Mouse (Mus musculus): ENCODE measurements around the gene Pcyt1a. TPM values are rescaled to one million over a fixed set of nuclear protein-coding genes. Genes with fewer than 3 reads are reported as not detected.

The Pcyt1a gene
- polyA plus RNA-seq, 1 experiment from 2014 or later: 44.9 TPM

DNA sequence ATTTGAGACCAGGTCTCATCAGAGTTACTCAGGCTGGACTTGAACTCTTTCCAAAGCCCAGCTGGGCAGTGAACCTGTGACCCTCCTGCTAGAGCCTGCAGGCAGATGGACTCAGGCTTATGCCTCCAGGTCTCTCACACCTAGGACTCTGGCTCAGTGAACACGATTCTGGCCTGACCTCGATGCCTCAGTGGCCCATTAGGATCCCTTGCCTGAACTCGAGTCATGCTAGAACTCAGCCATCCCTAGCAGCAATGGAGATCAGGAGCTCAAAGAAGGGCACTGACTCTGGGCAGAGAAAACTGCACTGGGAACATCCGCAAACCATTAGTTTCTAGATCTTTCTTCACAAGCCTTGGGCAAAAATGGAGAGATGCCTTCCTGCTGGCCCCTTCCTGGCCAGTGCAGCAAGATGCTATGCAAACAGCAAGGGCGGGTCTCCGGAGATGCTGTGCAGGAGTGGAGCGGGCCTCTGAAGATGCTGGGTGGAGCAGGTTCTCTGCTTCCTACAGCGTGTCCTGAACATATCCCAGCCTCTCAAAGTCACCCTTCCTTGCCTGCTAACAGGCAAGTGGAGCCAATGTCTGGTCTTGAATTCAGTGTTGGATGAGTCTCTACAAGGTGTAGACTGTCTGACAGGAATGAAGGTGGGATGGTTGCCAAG, 81.2 kb downstream of the Pcyt1a start:
- 82% methylated on average over 8 of the region's 8 CpGs for WGBS
- no peak overlapping the region for H3K27ac ChIP-seq (ENCODE audit: low read length)
- no peak overlapping the region for H3K4me3 ChIP-seq (ENCODE audit: low read depth, low read length)
- H3K9ac ChIP-seq (replicated peaks; ENCODE audit: low read depth): no peak overlapping the region
- ATAC-seq (no peak), DNase-seq (ENCODE audit: low spot score) (no peak)
- H3K9me3 ChIP-seq (ENCODE audit: low read length): no peaks in the 10 kb centered on the region
- peaks cover 5% of the 10 kb centered on the region; the same call in 1 of the 2 replicates for H3K4me1 ChIP-seq (ENCODE audit: insufficient read depth, low read depth, low read length)
- H3K4me2 ChIP-seq (replicated peaks; ENCODE audit: low read depth, low read length): no peak overlapping the region
- TF ChIP-seq EP300 (IDR thresholded peaks at IDR 0.05): no peak
- no peak for TF ChIP-seq CTCF (IDR thresholded peaks at IDR 0.05)
- H3K27me3 ChIP-seq (replicated peaks; ENCODE audit: insufficient read depth, low read length): no peaks in the 10 kb centered on the region
- no peaks in the 10 kb centered on the region for H3K36me3 ChIP-seq (ENCODE audit: insufficient read depth, low read length)

DNA sequence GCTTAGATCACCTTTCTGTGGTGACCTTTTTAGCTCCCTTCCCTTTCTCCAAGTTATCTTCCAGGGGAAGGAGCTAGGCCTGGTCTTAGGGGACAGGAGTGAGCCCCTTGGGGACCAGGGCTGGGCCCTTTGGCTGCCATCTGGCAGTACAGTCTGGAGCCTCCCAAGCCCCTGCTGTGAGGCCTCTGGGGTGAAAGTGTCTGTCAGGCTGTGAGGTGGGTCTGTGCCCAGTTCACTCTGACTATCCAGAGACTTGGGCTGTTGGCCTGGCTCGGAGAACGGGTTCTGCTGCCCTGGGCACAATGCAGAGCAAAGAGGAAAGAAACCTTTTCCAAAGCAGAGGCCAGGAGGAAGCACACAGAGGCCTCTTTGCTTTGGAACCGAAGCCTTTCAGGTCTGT, 82.2 kb downstream of the Pcyt1a start:
- H3K4me1 ChIP-seq (ENCODE audit: insufficient read depth, low read depth, low read length): peaks cover 5% of the 10 kb centered on the region; the same call in 1 of the 2 replicates

DNA sequence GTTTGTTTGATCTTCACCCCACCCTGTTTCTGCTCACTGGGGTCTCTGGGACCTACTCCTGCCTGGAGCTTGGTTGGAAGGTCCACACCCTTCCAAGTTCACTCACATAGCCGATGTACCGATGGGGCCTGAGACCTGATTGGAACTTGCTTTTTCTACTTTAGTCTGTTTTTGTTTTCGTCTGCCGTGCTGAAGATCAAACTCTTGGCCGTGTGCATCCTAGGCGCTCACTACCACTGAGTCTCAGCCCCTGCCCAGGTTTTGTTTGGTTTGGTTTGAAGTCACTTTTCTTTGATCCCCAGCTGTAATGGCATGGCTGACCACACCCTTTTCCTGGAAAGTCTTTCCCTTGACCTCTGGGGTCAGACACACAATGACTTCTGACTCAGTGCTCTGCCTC, 82.7 kb downstream of the Pcyt1a start:
- no peak overlapping the region for H3K27ac ChIP-seq (ENCODE audit: low read length)
- H3K36me3 ChIP-seq (ENCODE audit: insufficient read depth, low read length): no peaks in the 10 kb centered on the region
- DNase-seq (ENCODE audit: low spot score): no peak
- no peak for ATAC-seq
- peaks cover 5% of the 10 kb centered on the region; the same call in 1 of the 2 replicates for H3K4me1 ChIP-seq (ENCODE audit: insufficient read depth, low read depth, low read length)
- no peaks in the 10 kb centered on the region for H3K9me3 ChIP-seq (ENCODE audit: low read length)
- no peak overlapping the region for H3K4me3 ChIP-seq (ENCODE audit: low read depth, low read length)
- H3K4me2 ChIP-seq (replicated peaks; ENCODE audit: low read depth, low read length): no peak overlapping the region
- WGBS: 72% methylated on average over 6 of the region's 6 CpGs
- no peaks in the 10 kb centered on the region for H3K27me3 ChIP-seq (replicated peaks; ENCODE audit: insufficient read depth, low read length)
- no peak overlapping the region for H3K9ac ChIP-seq (replicated peaks; ENCODE audit: low read depth)
- no peak for TF ChIP-seq CTCF (IDR thresholded peaks at IDR 0.05)
- no peak for TF ChIP-seq EP300 (IDR thresholded peaks at IDR 0.05)

More for the DNA sequence above, 82.2 kb downstream of the Pcyt1a start:
- no peak overlapping the region for H3K4me2 ChIP-seq (replicated peaks; ENCODE audit: low read depth, low read length)
- no peak overlapping the region for H3K4me3 ChIP-seq (ENCODE audit: low read depth, low read length)
- no peaks in the 10 kb centered on the region for H3K27me3 ChIP-seq (replicated peaks; ENCODE audit: insufficient read depth, low read length)
- H3K9ac ChIP-seq (replicated peaks; ENCODE audit: low read depth): no peak overlapping the region
- H3K27ac ChIP-seq (ENCODE audit: low read length): no peak overlapping the region
- WGBS: 44% methylated on average over 3 of the region's 3 CpGs
- no peaks in the 10 kb centered on the region for H3K9me3 ChIP-seq (ENCODE audit: low read length)
- DNase-seq (ENCODE audit: low spot score) (no peak), ATAC-seq (no peak)
- no peak for TF ChIP-seq EP300 (IDR thresholded peaks at IDR 0.05)
- no peaks in the 10 kb centered on the region for H3K36me3 ChIP-seq (ENCODE audit: insufficient read depth, low read length)

DNA sequence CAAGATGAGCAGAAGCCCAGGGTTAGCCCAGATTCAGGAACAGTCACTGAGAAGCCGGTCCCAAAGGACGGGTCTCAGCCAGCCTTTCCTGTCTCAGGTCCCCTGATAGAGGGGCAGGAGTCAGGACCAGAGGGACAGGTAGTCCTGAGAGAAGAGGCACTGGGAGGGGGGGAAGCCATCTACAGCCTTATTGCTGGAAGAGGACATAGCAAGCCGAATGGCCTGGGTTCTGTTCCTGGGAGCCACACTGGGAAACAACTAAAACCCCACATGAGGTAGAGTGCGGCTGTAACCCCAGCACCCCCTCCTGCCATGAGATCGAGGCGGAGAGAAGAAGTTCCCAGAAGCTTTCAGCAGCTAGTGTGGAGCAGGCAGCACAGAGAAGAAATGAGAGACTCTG, 83.2 kb downstream of the Pcyt1a start:
- H3K36me3 ChIP-seq (ENCODE audit: insufficient read depth, low read length): no peaks in the 10 kb centered on the region
- TF ChIP-seq CTCF (IDR thresholded peaks at IDR 0.05): no peak
- no peak for TF ChIP-seq EP300 (IDR thresholded peaks at IDR 0.05)
- peaks cover 5% of the 10 kb centered on the region; the same call in 1 of the 2 replicates for H3K4me1 ChIP-seq (ENCODE audit: insufficient read depth, low read depth, low read length)
- over 99% methylated on average over 6 of the region's 6 CpGs for WGBS
- DNase-seq (ENCODE audit: low spot score): no peak
- no peaks in the 10 kb centered on the region for H3K27me3 ChIP-seq (replicated peaks; ENCODE audit: insufficient read depth, low read length)
- no peak overlapping the region for H3K9ac ChIP-seq (replicated peaks; ENCODE audit: low read depth)
- no peak overlapping the region for H3K27ac ChIP-seq (ENCODE audit: low read length)
- no peak overlapping the region for H3K4me2 ChIP-seq (replicated peaks; ENCODE audit: low read depth, low read length)
- ATAC-seq: no peak
- H3K9me3 ChIP-seq (ENCODE audit: low read length): no peaks in the 10 kb centered on the region
- H3K4me3 ChIP-seq (ENCODE audit: low read depth, low read length): no peak overlapping the region

DNA sequence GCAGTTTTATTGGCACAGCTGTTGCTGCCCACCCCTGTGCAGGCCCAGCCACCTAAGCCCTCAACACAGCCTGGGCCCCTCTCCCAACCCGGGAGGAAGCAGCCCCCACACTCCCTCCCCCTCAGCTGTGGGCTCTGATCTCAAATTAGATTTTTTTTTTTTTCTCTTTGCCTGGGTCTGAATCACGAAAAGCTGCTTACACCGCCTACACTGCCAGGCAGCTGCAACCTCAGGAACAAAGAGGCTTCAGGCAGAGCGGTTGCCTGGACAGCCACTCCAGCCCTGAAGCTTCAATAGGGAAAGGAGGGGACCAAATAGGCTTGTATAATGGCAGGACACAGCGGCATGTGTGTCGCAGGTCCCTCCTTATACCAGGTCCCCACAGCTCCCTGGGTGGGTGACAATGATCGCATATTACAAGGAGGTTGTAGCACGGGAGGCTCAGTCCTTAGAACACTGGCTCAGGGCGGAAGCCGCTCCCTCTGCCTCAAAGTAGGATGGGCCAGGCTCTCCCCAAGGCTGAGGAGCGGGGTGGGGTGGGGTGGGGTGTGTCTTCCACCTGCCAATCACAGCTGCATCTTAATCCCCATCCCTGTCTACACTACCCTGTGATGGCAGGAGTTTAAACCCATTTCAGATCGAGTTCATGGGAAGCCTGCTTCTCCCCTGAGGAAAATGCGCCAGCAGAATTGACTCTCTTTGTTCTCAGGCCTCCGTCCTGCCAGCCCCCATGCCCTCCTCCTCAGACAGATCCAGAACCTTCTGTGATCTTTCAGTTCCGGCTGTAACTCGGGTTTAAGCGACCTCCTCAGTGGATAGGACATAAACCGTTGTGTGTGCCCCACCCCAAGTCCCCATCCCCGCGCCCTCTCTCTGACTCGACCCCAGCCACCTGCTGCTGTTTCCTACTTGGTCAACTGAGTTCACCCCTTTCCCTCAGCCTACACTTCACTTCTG, 85.6 kb downstream of the Pcyt1a start:
- Histone ChIP-seq H3K4me2 (replicated peaks; ENCODE audit: low read depth, low read length) (no peak overlapping the region), H3K27me3 (replicated peaks; ENCODE audit: insufficient read depth, low read length) (no peaks in the 10 kb centered on the region), H3K9ac (replicated peaks; ENCODE audit: low read depth) (no peak overlapping the region; the same call in 1 of the 2 replicates), H3K27ac (ENCODE audit: low read length) (no peak overlapping the region), H3K4me1 (ENCODE audit: insufficient read depth, low read depth, low read length) (no peaks in the 10 kb centered on the region), H3K36me3 (ENCODE audit: insufficient read depth, low read length) (no peaks in the 10 kb centered on the region), H3K4me3 (ENCODE audit: low read depth, low read length) (no peak overlapping the region), H3K9me3 (ENCODE audit: low read length) (no peaks in the 10 kb centered on the region)
- TF ChIP-seq EP300 (IDR thresholded peaks at IDR 0.05) (no peak), CTCF (IDR thresholded peaks at IDR 0.05) (no peak)
- DNase-seq (ENCODE audit: low spot score) (no peak), ATAC-seq (peak; percentile 63)
- WGBS: 26% methylated on average over 21 of the region's 21 CpGs

DNA sequence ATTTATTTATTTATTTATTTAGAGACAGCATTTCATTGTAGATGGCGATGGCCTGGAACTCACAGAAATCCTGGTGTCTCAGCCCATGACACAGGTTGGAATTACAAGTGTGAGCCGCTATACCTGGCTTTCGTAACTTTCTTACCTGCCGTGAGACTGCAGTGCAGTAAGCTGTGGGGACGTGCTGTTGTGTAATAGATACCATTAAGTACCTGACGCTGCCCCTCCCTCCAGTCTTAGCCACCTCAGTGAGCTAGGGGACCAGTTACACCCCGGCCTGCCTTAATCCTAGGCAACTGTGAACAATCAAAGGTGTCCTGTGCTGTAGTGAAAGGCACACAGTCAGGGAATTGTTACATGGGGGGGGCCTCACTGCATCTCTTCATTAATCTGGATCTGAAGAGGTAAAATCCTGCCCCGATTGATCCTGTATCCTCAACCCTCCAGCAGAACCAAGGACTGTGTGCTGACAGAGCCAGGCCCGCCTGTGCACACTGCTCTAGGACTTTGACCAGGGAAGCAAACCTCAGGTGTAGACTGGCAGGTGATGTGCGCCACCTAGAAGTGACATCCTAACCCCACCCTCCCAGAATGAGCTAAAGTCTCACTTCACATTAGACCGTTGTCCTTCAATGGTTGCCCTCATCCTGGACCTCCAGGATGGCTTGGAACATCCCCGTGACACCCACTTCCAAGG, 87.2 kb downstream of the Pcyt1a start:
- WGBS: 68% methylated on average over 12 of the region's 12 CpGs
- Histone ChIP-seq H3K36me3 (ENCODE audit: insufficient read depth, low read length) (no peaks in the 10 kb centered on the region), H3K9me3 (ENCODE audit: low read length) (no peaks in the 10 kb centered on the region), H3K9ac (replicated peaks; ENCODE audit: low read depth) (no peak overlapping the region), H3K4me2 (replicated peaks; ENCODE audit: low read depth, low read length) (no peak overlapping the region), H3K4me1 (ENCODE audit: insufficient read depth, low read depth, low read length) (no peaks in the 10 kb centered on the region), H3K4me3 (ENCODE audit: low read depth, low read length) (no peak overlapping the region), H3K27me3 (replicated peaks; ENCODE audit: insufficient read depth, low read length) (no peaks in the 10 kb centered on the region), H3K27ac (ENCODE audit: low read length) (no peak overlapping the region)
- ATAC-seq (peak; percentile 69), DNase-seq (ENCODE audit: low spot score) (peak; percentile 70)
- TF ChIP-seq EP300 (IDR thresholded peaks at IDR 0.05) (no peak), CTCF (IDR thresholded peaks at IDR 0.05) (no peak)
